Mouse (Mus musculus) T-helper 2 cell (primary cell): ENCODE results near the gene Rhog.

Source experiments
- in situ Hi-C: fragments of 300-600 bp; cut with MboI, MseI; formaldehyde crosslinking; loops from one replicate; pipeline ENCODE4 v1.15.1; 2025; ENCODE audit warnings: high pct_unique_total_duplicates

Rhog gene

GRCm38 (mm10) chr7:102222336-102222735 is 33.5 kb downstream of the Rhog start:
- in situ Hi-C loops, result no loop called here

DNA sequence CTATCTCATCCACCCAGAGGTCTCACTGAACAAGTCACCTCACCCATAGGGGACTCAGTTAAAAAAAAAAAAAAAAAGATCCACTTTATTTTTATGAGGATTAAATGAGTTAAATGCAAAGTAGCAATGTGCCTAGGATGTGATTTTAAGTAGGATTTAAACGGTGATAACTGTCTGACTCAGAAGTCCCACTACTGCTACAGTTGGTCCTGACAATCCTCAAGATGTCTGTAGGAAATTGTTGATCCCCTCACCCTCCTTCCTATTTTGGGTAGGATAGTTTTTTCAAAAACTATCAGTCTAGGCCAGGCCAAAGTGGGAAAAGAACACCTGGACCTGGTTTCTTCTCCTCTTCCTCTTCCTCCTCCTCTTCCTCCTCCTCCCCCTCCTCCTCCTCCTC is 34.0 kb downstream of the Rhog start:
- in situ Hi-C loops, result no loop called here

GRCm38 (mm10) chr7:102211071-102211470 is 44.8 kb downstream of the Rhog start:
- in situ Hi-C loops, result no loop called here

DNA sequence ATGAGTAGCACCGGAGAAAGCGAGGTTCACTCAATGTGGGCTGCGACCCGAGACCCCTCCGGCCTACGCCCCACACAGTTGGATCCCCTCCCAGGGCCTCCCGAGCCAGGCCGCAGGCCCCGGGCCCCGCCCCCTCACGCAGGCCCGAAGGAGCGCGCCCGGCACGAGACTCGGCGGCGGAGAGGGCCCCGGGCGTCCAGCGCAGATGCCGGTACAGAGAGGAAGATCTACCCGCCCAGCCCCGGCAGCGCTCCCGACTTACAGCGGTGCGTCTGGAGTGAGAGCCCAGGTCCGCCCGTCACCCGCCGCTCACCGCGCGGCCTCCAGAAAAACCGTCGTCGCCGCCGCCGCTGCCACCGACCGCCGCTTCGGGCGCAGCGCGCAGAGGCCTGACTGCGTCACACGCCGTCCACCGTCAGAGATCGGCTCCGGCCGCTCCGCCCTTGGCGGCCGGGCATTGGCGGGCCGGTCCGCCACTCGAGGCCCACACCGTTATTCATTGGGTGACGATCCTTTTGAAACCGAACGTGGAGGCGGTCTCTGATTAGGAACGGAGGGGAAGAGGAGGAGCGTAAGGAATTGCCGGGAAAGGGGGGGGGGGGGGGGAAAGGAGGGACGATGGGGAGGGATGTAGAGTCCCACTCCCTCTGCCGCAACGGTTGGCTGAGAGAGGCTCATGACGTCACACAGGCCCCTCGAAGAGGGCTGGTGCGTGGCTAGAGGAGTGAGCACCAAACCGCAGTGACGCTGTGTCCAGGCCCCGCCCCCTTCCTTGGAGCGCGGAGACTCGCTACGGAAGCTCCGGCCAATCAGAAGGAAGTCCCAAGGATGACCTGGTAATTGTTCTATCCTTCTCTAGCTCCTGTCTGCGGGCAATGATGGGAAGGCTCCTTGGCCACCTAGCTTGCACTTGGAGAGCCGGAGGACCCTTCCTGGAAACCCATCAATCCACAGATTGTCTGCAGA is 45.8 kb downstream of the Rhog start, which contains the start of the genes Nup98 and Pgap2:
TSS of gene Nup98 (minus strand) at position 421 of the 966 bp plus-strand sequence.
TSS of gene Pgap2 (plus strand) at position 453 of the 966 bp plus-strand sequence.
- in situ Hi-C loops, result no loop called here

GRCm38 (mm10) chr7:102208806-102209363 is 47.0 kb downstream of the Rhog start:
- in situ Hi-C loops, result no loop called here

DNA sequence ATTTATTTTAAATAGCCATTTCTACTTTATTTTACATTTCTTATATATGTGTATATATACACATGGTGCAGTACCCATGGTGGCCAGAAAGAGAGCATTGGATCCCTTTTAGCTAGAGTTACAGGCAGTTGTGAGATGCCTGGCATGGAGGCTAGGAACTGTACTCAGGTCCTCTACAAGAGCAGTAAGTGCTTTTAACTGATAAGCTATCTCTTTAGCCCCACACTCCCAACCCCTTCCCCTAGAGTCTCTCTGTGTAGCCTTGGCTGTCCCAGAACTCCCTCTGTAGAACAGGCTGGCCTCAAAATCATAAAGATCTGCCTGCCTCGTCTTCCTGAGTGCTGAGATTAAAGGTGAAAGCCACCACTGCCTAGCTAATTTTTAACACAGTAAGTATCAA is 50.2 kb downstream of the Rhog start:
- in situ Hi-C loops, result no loop called here

GRCm38 (mm10) chr7:102204296-102204857 is 51.5 kb downstream of the Rhog start:
- in situ Hi-C loops, result no loop called here

DNA sequence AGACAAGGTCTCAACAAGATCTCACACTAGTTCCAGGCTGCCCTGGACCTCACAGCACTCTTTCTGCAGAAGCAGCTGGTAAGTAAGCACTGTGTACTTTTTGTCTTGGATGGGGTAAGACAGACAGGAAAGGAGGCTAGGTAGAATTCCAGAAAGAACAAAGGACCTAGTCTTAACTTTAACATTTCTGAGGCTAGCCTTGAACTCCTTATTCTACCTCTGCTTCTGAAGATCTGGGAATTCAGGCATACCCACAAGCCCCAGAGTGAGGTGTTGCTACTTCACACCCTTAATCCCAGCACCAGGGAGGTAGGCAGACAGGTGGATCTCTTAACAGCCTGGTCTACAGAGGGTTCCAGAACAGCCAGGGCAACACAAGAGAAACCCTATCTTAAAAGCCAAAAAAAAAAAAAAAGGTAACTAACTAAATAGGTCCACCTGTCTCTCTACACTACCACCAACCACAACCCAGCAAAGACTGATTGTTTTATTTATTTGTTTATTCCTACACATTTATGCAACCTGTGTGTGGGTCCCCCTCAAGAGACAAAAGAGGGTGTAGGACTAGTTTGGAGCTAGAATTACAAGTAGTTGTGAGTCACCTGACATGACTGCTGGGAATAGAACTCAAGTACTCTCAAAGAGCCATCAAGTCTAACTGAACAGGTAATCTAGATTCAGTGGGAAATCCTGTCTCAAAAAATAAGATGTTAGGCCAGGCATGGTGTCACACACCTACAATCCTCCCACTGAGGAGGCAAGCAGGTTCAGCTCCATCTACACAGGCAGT is 54.7 kb downstream of the Rhog start:
- in situ Hi-C loops, result no loop called here

DNA sequence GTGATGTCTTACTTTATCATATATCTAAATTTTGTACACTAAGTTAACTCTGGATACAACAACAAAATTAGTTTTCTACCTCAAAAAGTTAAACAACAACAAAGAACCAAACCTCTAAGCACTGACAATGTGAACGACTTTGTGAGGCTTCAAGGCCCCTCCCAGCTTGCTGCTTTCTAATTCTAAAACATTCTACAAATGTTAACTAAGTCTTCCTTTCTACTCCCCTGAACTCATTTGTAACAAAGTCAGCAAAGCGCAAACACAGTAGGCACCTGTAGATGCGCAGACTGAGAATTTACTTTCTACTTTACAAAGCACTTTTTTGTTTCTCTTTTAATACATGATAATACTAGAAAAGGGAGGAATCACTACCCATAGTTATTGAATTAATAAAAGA is 55.3 kb downstream of the Rhog start:
- in situ Hi-C loops, result no loop called here

GRCm38 (mm10) chr7:102192356-102192755 is 63.5 kb downstream of the Rhog start:
- in situ Hi-C loops, result no loop called here
